Mouse (Mus musculus): ENCODE results near the gene Mov10. TPM values are rescaled to one million over a fixed set of nuclear protein-coding genes. Genes with fewer than 3 reads are reported as not detected.

Mov10 gene
- polyA plus RNA-seq, 1 experiment from 2014 or later = 38.4 TPM

- Histone ChIP-seq H3K27ac (no peak overlapping the region), H3K27me3 (ENCODE audit: insufficient read depth, low read length) (peaks cover 33% of the 10 kb centered on the region; the same call in 1 of the 2 replicates), H3K36me3 (ENCODE audit: insufficient read depth, low read length) (no peaks in the 10 kb centered on the region), H3K9ac (ENCODE audit: low read depth, low read length) (no peak overlapping the region), H3K4me2 (ENCODE audit: low read length) (no peak overlapping the region), H3K4me1 (replicated peaks; ENCODE audit: insufficient read depth, low read length) (0 out of 2 replicates have a peak, but pooled peaks cover 5% of the 10 kb centered on the region), H3K4me3 (replicated peaks; ENCODE audit: low read depth, low read length) (no peak overlapping the region), H3K9me3 (replicated peaks; ENCODE audit: low read length) (no peaks in the 10 kb centered on the region)
- DNase-seq (ENCODE audit: low spot score) (peak; percentile 90), ATAC-seq (replicated peaks; ENCODE audit: low FRiP score, low read depth) (no peak)
- WGBS = under 1% methylated on average over 7 of the region's 7 CpGs
- peak; percentile 95 for TF ChIP-seq CTCF (IDR thresholded peaks at IDR 0.05; ENCODE audit: low read depth)
Observed at GRCm38 (mm10) chr3:104779949-104780348, 38.4 kb downstream of the Mov10 start.

- H3K9ac ChIP-seq (ENCODE audit: low read depth, low read length) = no peak overlapping the region
Observed at GRCm38 (mm10) chr3:104777342-104777741, 41.0 kb downstream of the Mov10 start.

GRCm38 (mm10) chr3:104773301-104773700 is 45.1 kb downstream of the Mov10 start:
- DNase-seq (ENCODE audit: low spot score) = no peak
- WGBS = 66% methylated on average over 7 of the region's 7 CpGs

More at GRCm38 (mm10) chr3:104777342-104777741, 41.0 kb downstream of the Mov10 start:
- ATAC-seq (replicated peaks; ENCODE audit: low FRiP score, low read depth) (no peak), DNase-seq (ENCODE audit: low spot score) (peak; percentile 74)
- H3K27me3 ChIP-seq (ENCODE audit: insufficient read depth, low read length) = peaks cover 33% of the 10 kb centered on the region; the same call in 1 of the 2 replicates
- H3K4me1 ChIP-seq (replicated peaks; ENCODE audit: insufficient read depth, low read length) = 0 out of 2 replicates have a peak, but pooled peaks cover 5% of the 10 kb centered on the region
- H3K4me2 ChIP-seq (ENCODE audit: low read length) = peak overlapping the region; percentile 63
- no peaks in the 10 kb centered on the region for H3K36me3 ChIP-seq (ENCODE audit: insufficient read depth, low read length)
- WGBS = 1% methylated on average over 20 of the region's 20 CpGs
- peak overlapping the region; percentile 29 for H3K4me3 ChIP-seq (replicated peaks; ENCODE audit: low read depth, low read length)
- TF ChIP-seq CTCF (IDR thresholded peaks at IDR 0.05; ENCODE audit: low read depth) = peak; percentile 69
- no peak overlapping the region for H3K27ac ChIP-seq
- no peaks in the 10 kb centered on the region for H3K9me3 ChIP-seq (replicated peaks; ENCODE audit: low read length)

GRCm38 (mm10) chr3:104771460-104771859 is 46.9 kb downstream of the Mov10 start:
- ATAC-seq (replicated peaks; ENCODE audit: low FRiP score, low read depth) (no peak), DNase-seq (ENCODE audit: low spot score) (no peak)
- Histone ChIP-seq H3K36me3 (ENCODE audit: insufficient read depth, low read length) (no peaks in the 10 kb centered on the region), H3K4me1 (replicated peaks; ENCODE audit: insufficient read depth, low read length) (no peaks in the 10 kb centered on the region), H3K9me3 (replicated peaks; ENCODE audit: low read length) (no peaks in the 10 kb centered on the region), H3K4me2 (ENCODE audit: low read length) (no peak overlapping the region), H3K4me3 (replicated peaks; ENCODE audit: low read depth, low read length) (no peak overlapping the region), H3K27ac (no peak overlapping the region), H3K9ac (ENCODE audit: low read depth, low read length) (no peak overlapping the region), H3K27me3 (ENCODE audit: insufficient read depth, low read length) (peaks cover 8% of the 10 kb centered on the region; the same call in 1 of the 2 replicates)
- 43% methylated on average over 6 of the region's 6 CpGs for WGBS
- TF ChIP-seq CTCF (IDR thresholded peaks at IDR 0.05; ENCODE audit: low read depth) = no peak

More at GRCm38 (mm10) chr3:104773301-104773700, 45.1 kb downstream of the Mov10 start:
- Histone ChIP-seq H3K9ac (ENCODE audit: low read depth, low read length) (no peak overlapping the region), H3K36me3 (ENCODE audit: insufficient read depth, low read length) (no peaks in the 10 kb centered on the region), H3K27me3 (ENCODE audit: insufficient read depth, low read length) (peaks cover 25% of the 10 kb centered on the region; the same call in 1 of the 2 replicates), H3K9me3 (replicated peaks; ENCODE audit: low read length) (no peaks in the 10 kb centered on the region), H3K4me2 (ENCODE audit: low read length) (no peak overlapping the region), H3K27ac (no peak overlapping the region), H3K4me3 (replicated peaks; ENCODE audit: low read depth, low read length) (no peak overlapping the region), H3K4me1 (replicated peaks; ENCODE audit: insufficient read depth, low read length) (no peaks in the 10 kb centered on the region)
- ATAC-seq (replicated peaks; ENCODE audit: low FRiP score, low read depth) = no peak
- no peak for TF ChIP-seq CTCF (IDR thresholded peaks at IDR 0.05; ENCODE audit: low read depth)

GRCm38 (mm10) chr3:104770918-104771317 is 47.4 kb downstream of the Mov10 start:
- ATAC-seq (replicated peaks; ENCODE audit: low FRiP score, low read depth) (no peak), DNase-seq (ENCODE audit: low spot score) (no peak)
- no peak overlapping the region for H3K9ac ChIP-seq (ENCODE audit: low read depth, low read length)
- WGBS = 42% methylated on average over 3 of the region's 3 CpGs
- H3K9me3 ChIP-seq (replicated peaks; ENCODE audit: low read length) = no peaks in the 10 kb centered on the region
- H3K36me3 ChIP-seq (ENCODE audit: insufficient read depth, low read length) = no peaks in the 10 kb centered on the region
- 0 out of 2 replicates have a peak, but pooled peaks cover 3% of the 10 kb centered on the region for H3K27me3 ChIP-seq (ENCODE audit: insufficient read depth, low read length)
- H3K4me2 ChIP-seq (ENCODE audit: low read length) = no peak overlapping the region
- H3K27ac ChIP-seq = no peak overlapping the region
- no peak overlapping the region for H3K4me3 ChIP-seq (replicated peaks; ENCODE audit: low read depth, low read length)
- no peaks in the 10 kb centered on the region for H3K4me1 ChIP-seq (replicated peaks; ENCODE audit: insufficient read depth, low read length)
- TF ChIP-seq CTCF (IDR thresholded peaks at IDR 0.05; ENCODE audit: low read depth) = no peak

GRCm38 (mm10) chr3:104770035-104770434 is 48.3 kb downstream of the Mov10 start:
- peak; percentile 56 for DNase-seq (ENCODE audit: low spot score)
- H3K27me3 ChIP-seq (ENCODE audit: insufficient read depth, low read length) = no peaks in the 10 kb centered on the region
- H3K36me3 ChIP-seq (ENCODE audit: insufficient read depth, low read length) = no peaks in the 10 kb centered on the region
- H3K4me3 ChIP-seq (replicated peaks; ENCODE audit: low read depth, low read length) = no peak overlapping the region
- 58% methylated on average over 10 of the region's 10 CpGs for WGBS
- no peak overlapping the region for H3K27ac ChIP-seq
- H3K9me3 ChIP-seq (replicated peaks; ENCODE audit: low read length) = no peaks in the 10 kb centered on the region
- H3K9ac ChIP-seq (ENCODE audit: low read depth, low read length) = no peak overlapping the region
- TF ChIP-seq CTCF (IDR thresholded peaks at IDR 0.05; ENCODE audit: low read depth) = peak; percentile 83
- no peaks in the 10 kb centered on the region for H3K4me1 ChIP-seq (replicated peaks; ENCODE audit: insufficient read depth, low read length)
- no peak overlapping the region for H3K4me2 ChIP-seq (ENCODE audit: low read length)
- ATAC-seq (replicated peaks; ENCODE audit: low FRiP score, low read depth) = no peak

GRCm38 (mm10) chr3:104769135-104769534 is 49.2 kb downstream of the Mov10 start:
- no peaks in the 10 kb centered on the region for H3K4me1 ChIP-seq (replicated peaks; ENCODE audit: insufficient read depth, low read length)
- H3K27me3 ChIP-seq (ENCODE audit: insufficient read depth, low read length) = no peaks in the 10 kb centered on the region
- no peak for DNase-seq (ENCODE audit: low spot score)
- no peak for TF ChIP-seq CTCF (IDR thresholded peaks at IDR 0.05; ENCODE audit: low read depth)
- H3K4me2 ChIP-seq (ENCODE audit: low read length) = no peak overlapping the region
- ATAC-seq (replicated peaks; ENCODE audit: low FRiP score, low read depth) = no peak
- WGBS = 36% methylated on average over 3 of the region's 3 CpGs
- H3K36me3 ChIP-seq (ENCODE audit: insufficient read depth, low read length) = no peaks in the 10 kb centered on the region
- no peak overlapping the region for H3K9ac ChIP-seq (ENCODE audit: low read depth, low read length)
- H3K9me3 ChIP-seq (replicated peaks; ENCODE audit: low read length) = no peaks in the 10 kb centered on the region
- H3K27ac ChIP-seq = no peak overlapping the region
- no peak overlapping the region for H3K4me3 ChIP-seq (replicated peaks; ENCODE audit: low read depth, low read length)

Measured in kidney, postnatal 0 days (tissue).